Mouse (Mus musculus): ENCODE measurements at regions not wholly inside any gene's neighbourhood (a gene's known extent, or its start where the extent isn't known, plus 50 kb on each side); places are given as distances from the start of the nearest gene placed in this dataset.

GRCm38 (mm10) chr10:44755355-44755957 lies 227.2 kb upstream of the Prdm1 start (continued):
- TF ChIP-seq CHD2 (IDR thresholded peaks at IDR 0.05; ENCODE audit: low read length): no peak
- TF ChIP-seq CHD1 (IDR thresholded peaks at IDR 0.05; ENCODE audit: low read depth, low read length): no peak
- TF ChIP-seq ZKSCAN1 (IDR thresholded peaks at IDR 0.05; ENCODE audit: low read depth, low read length): no peak
- no peak for TF ChIP-seq HCFC1 (IDR thresholded peaks at IDR 0.05; ENCODE audit: low read depth, low read length)
- TF ChIP-seq GATA1 (IDR thresholded peaks at IDR 0.05; ENCODE audit: low read depth, low read length): peak; percentile 79
- no peak for TF ChIP-seq POLR2A (IDR thresholded peaks at IDR 0.05; ENCODE audit: control insufficient read depth in 1 of 2, insufficient read depth in 1 of 2, low read depth in 1 of 2, low read length in 2 of 2, poor library complexity in 1 of 2)
- no peak for TF ChIP-seq CTCF (IDR thresholded peaks at IDR 0.05 in 2 of 3, conservative IDR thresholded peaks at IDR 0.05 in 1 of 3; ENCODE audit: control insufficient read depth in 1 of 3, insufficient read depth in 1 of 3, low read depth in 2 of 3, low read length in 3 of 3, poor library complexity in 1 of 3, severe bottlenecking in 1 of 3)
- TF ChIP-seq E2F4 (IDR thresholded peaks at IDR 0.05; ENCODE audit: borderline replicate concordance, low read depth, low read length): no peak
- peak; percentile 56; the same call in 1 of the 2 replicates for TF ChIP-seq RCOR1 (IDR thresholded peaks at IDR 0.05; ENCODE audit: low read depth, low read length)
- no peak for TF ChIP-seq USF1 (IDR thresholded peaks at IDR 0.05; ENCODE audit: low read depth, low read length)
- TF ChIP-seq MXI1 (IDR thresholded peaks at IDR 0.05; ENCODE audit: low read depth, low read length): peak; percentile 22; the same call in 1 of the 2 replicates
- TF ChIP-seq MAX (IDR thresholded peaks at IDR 0.05; ENCODE audit: low read length): no peak
- TF ChIP-seq MAZ (IDR thresholded peaks at IDR 0.05; ENCODE audit: low read depth, low read length): no peak
- TF ChIP-seq MYB (IDR thresholded peaks at IDR 0.05; ENCODE audit: low read depth, low read length): no peak
- no peak for TF ChIP-seq ELF1 (IDR thresholded peaks at IDR 0.05; ENCODE audit: low read depth, low read length)
- TF ChIP-seq SIN3A (IDR thresholded peaks at IDR 0.05; ENCODE audit: low read length): peak; percentile 46

- DNase-seq (ENCODE audit: low read depth, low spot score): no peak
- TF ChIP-seq ZNF384 (IDR thresholded peaks at IDR 0.05; ENCODE audit: low read depth, low read length) (no peak), POLR2AphosphoS2 (IDR thresholded peaks at IDR 0.05; ENCODE audit: low read length) (no peak), CHD2 (IDR thresholded peaks at IDR 0.05; ENCODE audit: low read length) (no peak), USF1 (IDR thresholded peaks at IDR 0.05; ENCODE audit: low read depth, low read length) (no peak), USF2 (IDR thresholded peaks at IDR 0.05; ENCODE audit: borderline replicate concordance in 1 of 2, insufficient read depth in 1 of 2, low read depth in 1 of 2, low read length in 2 of 2) (no peak), RAD21 (IDR thresholded peaks at IDR 0.05; ENCODE audit: low read depth, low read length) (no peak), TBP (IDR thresholded peaks at IDR 0.05; ENCODE audit: low read depth, low read length) (no peak), E2F4 (IDR thresholded peaks at IDR 0.05; ENCODE audit: borderline replicate concordance, low read depth, low read length) (no peak), GATA1 (IDR thresholded peaks at IDR 0.05; ENCODE audit: low read depth, low read length) (no peak), MXI1 (IDR thresholded peaks at IDR 0.05; ENCODE audit: low read depth, low read length) (no peak)
- H3K27ac ChIP-seq (ENCODE audit: control insufficient read depth, low read depth, low read length): no peak overlapping the region
- no peaks in the 10 kb centered on the region for H3K27me3 ChIP-seq (ENCODE audit: control insufficient read depth in 1 of 2, insufficient read depth in 2 of 2, low read length in 2 of 2)
- peaks cover 9 to 14% of the 10 kb centered on the region in 2 experiments for H3K4me1 ChIP-seq (ENCODE audit: control insufficient read depth in 1 of 2, insufficient read depth in 2 of 2, low read length in 2 of 2)
- peaks cover 0 to 15% of the 10 kb centered on the region in 2 experiments; a peak in 2 of 4 replicates for H3K36me3 ChIP-seq (ENCODE audit: control insufficient read depth in 1 of 2, insufficient read depth in 2 of 2, low read length in 2 of 2)
- no peaks in the 10 kb centered on the region for H3K9me3 ChIP-seq (replicated peaks; ENCODE audit: insufficient read depth, low read length)
- H3K4me3 ChIP-seq (ENCODE audit: control insufficient read depth in 1 of 2, insufficient read depth in 1 of 2, low read depth in 2 of 2, low read length in 2 of 2): no peak overlapping the region
- H3K79me2 ChIP-seq (ENCODE audit: control insufficient read depth, insufficient read depth, low read length, poor library complexity): no peaks in the 10 kb centered on the region
- H3K9ac ChIP-seq (ENCODE audit: control insufficient read depth, low read depth, low read length, poor library complexity, severe bottlenecking): no peak overlapping the region
Measured at GRCm38 (mm10) chr10:44754930-44755329, 226.6 kb upstream of the Prdm1 start.

Measured in MEL (cell line).